Mouse (Mus musculus) granulocyte monocyte progenitor cell, adult 5-6 weeks (primary cell): Measurements from ENCODE around the gene Kdm2b. TPM values are rescaled to one million over a fixed set of nuclear protein-coding genes. Genes with fewer than 3 reads are reported as not detected.

Source experiments
- total RNA-seq, 2 experiments: library from RNA; stranded (forward) in 1 of 2; stranded (reverse) in 1 of 2; fragments of 200-712, 200-1000 nt in 1 of 2; fragments of >200 nt in 1 of 2; fragmentation: Nextera tagmentation in 1 of 2; gene quantifications; 2 replicates each; pipeline ENCODE4 v1.2.3; 2014 to 2017

Gene Kdm2b
- total RNA-seq, 2 experiments from 2014 or later: 42.8 to 58.7 TPM

Other genes starting within 250 kb of the Kdm2b start
- gene Camkk2, start 210.4 kb downstream of the Kdm2b start, total RNA-seq (2014; fragmentation: Nextera tagmentation): 46.5 and 59.1 TPM in 2 replicates
- 32.9 and 36.4 TPM in 2 replicates for gene Camkk2, start 210.4 kb downstream of the Kdm2b start, total RNA-seq (2017)
- gene Anapc5, start 168.5 kb downstream of the Kdm2b start, total RNA-seq (2014; fragmentation: Nextera tagmentation): 306 and 321 TPM in 2 replicates
- 339 and 341 TPM in 2 replicates for gene Anapc5, start 168.5 kb downstream of the Kdm2b start, total RNA-seq (2017)
- 19.2 and 20.4 TPM in 2 replicates for gene Rnf34, start 139.8 kb downstream of the Kdm2b start, total RNA-seq (2014; fragmentation: Nextera tagmentation)
- 17.5 and 21.6 TPM in 2 replicates for gene Rnf34, start 139.8 kb downstream of the Kdm2b start, total RNA-seq (2017)
- 40.9 and 43.8 TPM in 2 replicates for gene Orai1, start 25.3 kb upstream of the Kdm2b start, total RNA-seq (2014; fragmentation: Nextera tagmentation)
- gene Orai1, start 25.3 kb upstream of the Kdm2b start, total RNA-seq (2017): 15.6 and 22.4 TPM in 2 replicates
- 0.58 TPM in 1 of 2 replicates, not detected in the other for gene Morn3, start 57.2 kb upstream of the Kdm2b start, total RNA-seq (2014; fragmentation: Nextera tagmentation)
- not detected in 2 replicates for gene Morn3, start 57.2 kb upstream of the Kdm2b start, total RNA-seq (2017)
- gene Tmem120b, start 78.6 kb upstream of the Kdm2b start, total RNA-seq (2014; fragmentation: Nextera tagmentation): 1.8 and 3.1 TPM in 2 replicates
- gene Tmem120b, start 78.6 kb upstream of the Kdm2b start, total RNA-seq (2017): 1.6 and 2.3 TPM in 2 replicates
- gene Rhof, start 142.9 kb upstream of the Kdm2b start, total RNA-seq (2014; fragmentation: Nextera tagmentation): 1.5 TPM in 1 of 2 replicates, not detected in the other
- gene Rhof, start 142.9 kb upstream of the Kdm2b start, total RNA-seq (2017): 0.26 and 1.6 TPM in 2 replicates
- gene Setd1b, start 152.4 kb upstream of the Kdm2b start, total RNA-seq (2014; fragmentation: Nextera tagmentation): 29.5 and 37.5 TPM in 2 replicates
- 1.2 TPM in 2 replicates for gene Setd1b, start 152.4 kb upstream of the Kdm2b start, total RNA-seq (2017)
- 26.5 and 45.9 TPM in 2 replicates for gene Psmd9, start 179.6 kb upstream of the Kdm2b start, total RNA-seq (2014; fragmentation: Nextera tagmentation)
- 15.5 and 25.2 TPM in 2 replicates for gene Psmd9, start 179.6 kb upstream of the Kdm2b start, total RNA-seq (2017)
- gene Hpd, start 192.9 kb upstream of the Kdm2b start, total RNA-seq (2014; fragmentation: Nextera tagmentation): not detected in 2 replicates
- not detected in 2 replicates for gene Hpd, start 192.9 kb upstream of the Kdm2b start, total RNA-seq (2017)